ENCODE assay signal across 23 mouse cellular contexts in the genomic region with DNA sequence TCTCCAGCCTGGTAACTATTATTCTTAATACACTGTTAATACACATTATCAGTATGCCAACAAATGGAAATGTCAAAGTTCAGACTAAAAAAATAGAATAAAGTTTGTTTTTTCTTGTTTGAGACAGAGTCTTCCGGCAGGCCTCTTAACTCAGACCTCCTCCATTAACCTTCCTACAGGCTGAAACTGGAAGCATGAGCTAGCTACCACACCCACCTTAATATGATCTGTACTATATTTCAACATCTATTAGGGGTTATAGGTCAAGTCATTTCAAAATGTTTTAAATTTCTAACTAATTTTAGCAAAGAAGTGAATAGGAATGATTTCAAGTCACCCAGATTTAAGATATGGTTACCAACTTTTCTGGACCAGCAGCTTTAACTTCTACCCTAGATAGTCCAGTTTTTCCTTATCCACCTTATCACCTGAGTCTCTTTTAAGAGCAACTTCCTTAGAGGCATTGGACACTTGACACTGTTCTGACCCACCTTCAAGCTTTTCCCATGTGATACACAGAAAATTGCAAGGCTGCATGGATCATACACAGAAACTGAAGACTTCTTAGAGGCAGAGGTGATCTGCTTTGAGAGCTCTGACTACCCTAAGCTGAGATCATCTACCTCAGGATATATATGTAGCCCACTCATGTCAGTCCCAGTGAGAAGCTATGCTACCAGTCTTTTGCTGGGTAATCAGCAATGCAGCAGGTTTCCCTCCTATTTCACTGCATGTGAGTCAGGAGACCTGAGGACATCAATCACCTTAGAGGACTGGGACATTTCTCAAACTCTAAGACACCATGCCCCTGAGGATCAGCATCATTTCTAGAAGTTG. TPM values are rescaled to one million over a fixed set of nuclear protein-coding genes. Genes with fewer than 3 reads are reported as not detected.
A peak's percentile ranks its signal among the peaks of the same experiment; 100 is the strongest.
DNase-seq lines count a peak whose midpoint lies in the region; ATAC-seq and TF ChIP-seq lines count a peak whose summit lies in the region.
"Had no signal": no experiment of that assay in that cellular context is flagged by ENCODE, and none has a peak within 500 bp of the region (broad histone marks: within the 10 kb centered on the region; RNA-seq: fewer than 3 reads in every experiment).

No protein-coding gene starts in this region.

- H3K4me3 ChIP-seq in liver, embryonic 13.5 days (replicated peaks), result no peak overlapping the region
- no peak overlapping the region for H3K4me3 ChIP-seq in stomach, embryonic 14.5 days (ENCODE audit: low read depth, low read length)
- H3K4me3 ChIP-seq in left cerebral cortex, adult 2 months, result no peak overlapping the region
- H3K4me3 ChIP-seq: forebrain, embryonic 12.5 days; gastrocnemius, adult 2 months; heart, embryonic 12.5 days; limb, embryonic 12.5 days; neural tube, embryonic 15.5 days had no signal

- H3K27me3 ChIP-seq in liver, embryonic 13.5 days, result no peaks in the 10 kb centered on the region
- H3K27me3 ChIP-seq in stomach, embryonic 14.5 days (ENCODE audit: control insufficient read depth, insufficient read depth, low read length), result no peaks in the 10 kb centered on the region
- H3K27me3 ChIP-seq: forebrain, embryonic 12.5 days; heart, embryonic 12.5 days; limb, embryonic 12.5 days; neural tube, embryonic 15.5 days; Patski had no signal

- no peaks in the 10 kb centered on the region for H3K9me3 ChIP-seq in liver, embryonic 13.5 days (replicated peaks)
- H3K9me3 ChIP-seq in stomach, embryonic 14.5 days (ENCODE audit: control insufficient read depth, low read depth, low read length), result no peaks in the 10 kb centered on the region
- H3K9me3 ChIP-seq: forebrain, embryonic 12.5 days; heart, embryonic 12.5 days; limb, embryonic 12.5 days; neural tube, embryonic 15.5 days had no signal

- 0 out of 2 replicates have a peak, but pooled peaks have one; percentile 25 for ATAC-seq in erythroid progenitor cell, adult 5-6 weeks (replicated peaks; ENCODE audit: low FRiP score, poor library complexity, severe bottlenecking)
- peak; percentile 45 for ATAC-seq in liver, embryonic 13.5 days (ENCODE audit: low read depth)
- ATAC-seq in stomach, embryonic 14.5 days (ENCODE audit: insufficient number of reproducible peaks, insufficient read depth, low FRiP score, low read depth), result no peak
- ATAC-seq: midbrain, embryonic 16.5 days; Patski had no signal

- H3K36me3 ChIP-seq in liver, embryonic 13.5 days, result no peaks in the 10 kb centered on the region
- H3K36me3 ChIP-seq in stomach, embryonic 14.5 days (ENCODE audit: control insufficient read depth, insufficient read depth, low read length), result no peaks in the 10 kb centered on the region
- H3K36me3 ChIP-seq: neural tube, embryonic 15.5 days had no signal

- intact Hi-C loops in left cerebral cortex, adult 2 months (cut with DNase I), result no loop called here

- 76% methylated on average over 1 of the region's 1 CpGs for WGBS in liver, embryonic 13.5 days (ENCODE audit: insufficient replicate concordance)
- 52% methylated on average over 1 of the region's 1 CpGs for WGBS in stomach, embryonic 14.5 days

- peak overlapping the region; percentile 24; the same call in 1 of the 2 replicates for H3K4me2 ChIP-seq in liver, embryonic 13.5 days
- no peak overlapping the region for H3K4me2 ChIP-seq in stomach, embryonic 14.5 days (replicated peaks; ENCODE audit: low read depth, low read length)
- H3K4me2 ChIP-seq: forebrain, embryonic 12.5 days; heart, embryonic 12.5 days; hindbrain, embryonic 14.5 days; limb, embryonic 12.5 days; neural tube, embryonic 15.5 days had no signal

- H3K9ac ChIP-seq in liver, embryonic 13.5 days, result peak overlapping the region; percentile 41; the same call in 1 of the 2 replicates
- H3K9ac ChIP-seq in stomach, embryonic 14.5 days (replicated peaks; ENCODE audit: low read depth, low read length), result no peak overlapping the region
- H3K9ac ChIP-seq: forebrain, embryonic 12.5 days; heart, embryonic 12.5 days; hindbrain, embryonic 14.5 days; limb, embryonic 12.5 days; neural tube, embryonic 15.5 days had no signal

- H3K27ac ChIP-seq in liver, embryonic 13.5 days, result peak overlapping the region; percentile 76
- peak overlapping the region; percentile 6; the same call in 1 of the 2 replicates for H3K27ac ChIP-seq in stomach, embryonic 14.5 days (ENCODE audit: low read length)
- no peak overlapping the region for H3K27ac ChIP-seq in left cerebral cortex, adult 2 months
- H3K27ac ChIP-seq: forebrain, embryonic 12.5 days; gastrocnemius, adult 2 months; hindbrain, embryonic 14.5 days; limb, embryonic 12.5 days; neural tube, embryonic 15.5 days had no signal

- DNase-seq in cerebellum, adult 9-10 months, result peak; percentile 21
- no peak for DNase-seq in cerebellum, postnatal 4 days (ENCODE audit: low spot score in 2 of 2)
- DNase-seq in liver, embryonic 13.5 days, result no peak
- no peak for DNase-seq in urinary bladder, postnatal 25 days (ENCODE audit: low spot score)
- DNase-seq in left cerebral cortex, adult 2 months (ENCODE audit: extremely low spot score in 1 of 2, low spot score in 2 of 2), result no peak
- no peak for DNase-seq in cerebellum, postnatal 36 days
- DNase-seq: adrenal gland, adult 8-10 months; cerebellum, postnatal 10 days; gastrocnemius, adult 2 months; heart, postnatal 14 days; kidney, adult 11 months; kidney, postnatal 25 days; right cerebral cortex, postnatal 14 days; thymus, postnatal 25 days had no signal

- no peak for TF ChIP-seq CTCF in left cerebral cortex, adult 2 months (IDR thresholded peaks at IDR 0.05)

- H3K4me1 ChIP-seq in liver, embryonic 13.5 days (replicated peaks), result peaks cover 52% of the 10 kb centered on the region
- no peaks in the 10 kb centered on the region for H3K4me1 ChIP-seq in stomach, embryonic 14.5 days (ENCODE audit: control insufficient read depth, insufficient read depth, low read length)
- H3K4me1 ChIP-seq: limb, embryonic 12.5 days had no signal

RNA-seq across cellular contexts. Expression of a gene that starts 17.7 kb away (rescaled TPM):
- total RNA-seq in erythroid progenitor cell, adult 5-6 weeks (2015; ENCODE audit: low replicate concordance), result 24.9 and 45.7 TPM in 2 replicates
- total RNA-seq in erythroid progenitor cell, adult 5-6 weeks (2017; ENCODE audit: low replicate concordance), result 23.5 and 27.4 TPM in 2 replicates
- polyA plus RNA-seq in liver, embryonic 13.5 days (2015; fragmentation: Nextera tagmentation; extraction: Ambion mirVana), result 15.4 and 18.8 TPM in 2 replicates
- 74.3 and 81.4 TPM in 2 replicates for polyA plus RNA-seq in stomach, embryonic 14.5 days (2014; fragmentation: Nextera tagmentation; extraction: Ambion mirVana)
- total RNA-seq in left cerebral cortex, adult 2 months (2021), result 10 to 100 TPM; 32.5 to 40.0 TPM
